Mouse (Mus musculus) c-Kit-positive CD71-negative TER-119-negative erythroid progenitor cells, embryonic 14.5 days (primary cell): ENCODE measurements around the gene Islr2.

Experiments used
- DNase-seq: peaks from one replicate; pipeline ENCODE4 v3.0.0-alpha.2; 2013; ENCODE audit warnings: low read depth

The Islr2 gene

DNA sequence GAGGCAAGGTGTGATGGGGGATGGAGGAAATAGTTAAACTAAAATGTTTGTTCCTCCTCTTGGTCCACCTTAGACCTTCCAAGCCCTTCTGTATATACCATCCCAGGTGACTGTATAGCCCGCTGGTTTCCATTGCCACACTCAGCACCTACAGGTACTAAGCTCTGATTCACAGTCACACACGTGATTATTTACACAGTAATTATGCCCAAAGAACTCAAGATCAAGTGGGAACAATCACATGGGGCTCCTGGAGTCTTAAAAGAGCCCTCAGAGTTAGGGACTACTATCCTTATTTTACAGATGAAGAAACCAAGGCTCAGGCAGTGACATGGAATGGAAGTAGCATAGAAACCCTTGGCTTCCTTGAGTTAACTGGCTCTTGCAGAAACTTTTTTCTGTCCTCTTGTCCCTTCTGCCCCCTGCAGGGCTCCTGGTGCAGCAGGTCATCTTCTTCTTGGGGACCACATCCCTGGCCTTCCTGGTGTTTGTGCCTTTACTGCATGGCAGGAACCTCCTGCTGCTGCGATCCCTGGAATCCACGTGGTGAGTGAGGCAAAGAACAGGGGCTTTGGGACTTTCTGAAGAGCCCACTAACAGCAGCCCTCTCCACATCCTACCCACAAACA, 53.3 kb downstream of the Islr2 start:
- no peak for DNase-seq

DNA sequence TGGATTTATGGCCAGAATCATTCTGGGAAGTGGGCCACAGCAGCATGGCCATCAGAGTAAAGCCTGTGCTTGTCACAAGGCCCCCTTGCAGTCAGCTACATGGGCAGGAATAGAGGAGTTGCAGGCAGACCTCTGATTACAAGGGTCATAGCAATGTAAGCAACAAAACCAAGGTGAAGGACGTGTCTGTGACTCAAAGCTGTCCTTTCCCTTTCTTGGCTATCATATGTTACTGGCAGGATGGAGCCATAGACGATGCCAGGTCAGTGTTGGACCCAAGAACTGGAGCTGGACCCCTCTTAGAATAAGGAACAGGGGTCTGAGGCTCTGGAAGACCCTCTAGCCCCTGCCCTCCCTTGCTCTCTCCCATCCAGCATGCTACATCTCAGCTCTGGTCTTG, 55.3 kb downstream of the Islr2 start:
- no peak for DNase-seq
